Mouse (Mus musculus): Measurements from ENCODE around the gene Rsbn1l. TPM values are rescaled to one million over a fixed set of nuclear protein-coding genes. Genes with fewer than 3 reads are reported as not detected.

The Rsbn1l gene
- polyA plus RNA-seq, 1 experiment, result 12.9 TPM

- DNase-seq, result no peak
- TF ChIP-seq CTCF (IDR thresholded peaks at IDR 0.05; ENCODE audit: borderline replicate concordance, insufficient read depth, low read depth, low read length) (no peak), POLR2A (IDR thresholded peaks at IDR 0.05; ENCODE audit: borderline replicate concordance, insufficient read depth, low read length) (no peak)
- H3K27ac ChIP-seq (ENCODE audit: insufficient read depth, low read length), result no peak overlapping the region
- H3K4me3 ChIP-seq (replicated peaks; ENCODE audit: insufficient read depth, low read depth, low read length), result no peak overlapping the region
- H3K4me1 ChIP-seq (ENCODE audit: control insufficient read depth, insufficient read depth, low read length), result 0 out of 2 replicates have a peak, but pooled peaks cover 2% of the 10 kb centered on the region
- WGBS, result 98% methylated on average over 2 of the region's 2 CpGs
- H3K27me3 ChIP-seq (ENCODE audit: control insufficient read depth, insufficient read depth, low read length), result no peaks in the 10 kb centered on the region
Measured at GRCm38 (mm10) chr5:20865193-20865755, 90.9 kb downstream of the Rsbn1l start.

- no peaks in the 10 kb centered on the region for H3K27me3 ChIP-seq (ENCODE audit: control insufficient read depth, insufficient read depth, low read length)
- DNase-seq, result no peak
- H3K4me1 ChIP-seq (ENCODE audit: control insufficient read depth, insufficient read depth, low read length), result 0 out of 2 replicates have a peak, but pooled peaks cover 2% of the 10 kb centered on the region
- 81% methylated on average over 4 of the region's 4 CpGs for WGBS
- TF ChIP-seq CTCF (IDR thresholded peaks at IDR 0.05; ENCODE audit: borderline replicate concordance, insufficient read depth, low read depth, low read length) (no peak), POLR2A (IDR thresholded peaks at IDR 0.05; ENCODE audit: borderline replicate concordance, insufficient read depth, low read length) (no peak)
- H3K27ac ChIP-seq (ENCODE audit: insufficient read depth, low read length), result no peak overlapping the region
- H3K4me3 ChIP-seq (replicated peaks; ENCODE audit: insufficient read depth, low read depth, low read length), result no peak overlapping the region
Measured at GRCm38 (mm10) chr5:20864216-20864969, 91.8 kb downstream of the Rsbn1l start.

- no peak for TF ChIP-seq POLR2A (IDR thresholded peaks at IDR 0.05; ENCODE audit: borderline replicate concordance, insufficient read depth, low read length)
- no peak overlapping the region for H3K4me3 ChIP-seq (replicated peaks; ENCODE audit: insufficient read depth, low read depth, low read length)
- H3K27me3 ChIP-seq (ENCODE audit: control insufficient read depth, insufficient read depth, low read length), result no peaks in the 10 kb centered on the region
- 0 out of 2 replicates have a peak, but pooled peaks cover 2% of the 10 kb centered on the region for H3K4me1 ChIP-seq (ENCODE audit: control insufficient read depth, insufficient read depth, low read length)
- H3K27ac ChIP-seq (ENCODE audit: insufficient read depth, low read length), result no peak overlapping the region
- 59% methylated on average over 2 of the region's 2 CpGs for WGBS
- no peak for DNase-seq
Measured at GRCm38 (mm10) chr5:20861901-20862300, 94.3 kb downstream of the Rsbn1l start.

- Histone ChIP-seq H3K4me3 (replicated peaks; ENCODE audit: insufficient read depth, low read depth, low read length) (no peak overlapping the region), H3K27me3 (ENCODE audit: control insufficient read depth, insufficient read depth, low read length) (no peaks in the 10 kb centered on the region), H3K27ac (ENCODE audit: insufficient read depth, low read length) (no peak overlapping the region), H3K4me1 (ENCODE audit: control insufficient read depth, insufficient read depth, low read length) (no peaks in the 10 kb centered on the region)
- TF ChIP-seq CTCF (IDR thresholded peaks at IDR 0.05; ENCODE audit: borderline replicate concordance, insufficient read depth, low read depth, low read length), result no peak
- TF ChIP-seq POLR2A (IDR thresholded peaks at IDR 0.05; ENCODE audit: borderline replicate concordance, insufficient read depth, low read length), result no peak
- 95% methylated on average over 4 of the region's 4 CpGs for WGBS
- no peak for DNase-seq
Measured at GRCm38 (mm10) chr5:20860565-20860964, 95.6 kb downstream of the Rsbn1l start.

- no peak overlapping the region for H3K27ac ChIP-seq (ENCODE audit: insufficient read depth, low read length)
Measured at GRCm38 (mm10) chr5:20858404-20858803, 97.8 kb downstream of the Rsbn1l start.

GRCm38 (mm10) chr5:20855066-20855465 is 101.1 kb downstream of the Rsbn1l start:
- 94% methylated on average over 4 of the region's 4 CpGs for WGBS
- Histone ChIP-seq H3K4me3 (replicated peaks; ENCODE audit: insufficient read depth, low read depth, low read length) (no peak overlapping the region), H3K4me1 (ENCODE audit: control insufficient read depth, insufficient read depth, low read length) (no peaks in the 10 kb centered on the region), H3K27ac (ENCODE audit: insufficient read depth, low read length) (no peak overlapping the region), H3K27me3 (ENCODE audit: control insufficient read depth, insufficient read depth, low read length) (no peaks in the 10 kb centered on the region)
- no peak for DNase-seq
- TF ChIP-seq POLR2A (IDR thresholded peaks at IDR 0.05; ENCODE audit: borderline replicate concordance, insufficient read depth, low read length), result no peak
- no peak for TF ChIP-seq CTCF (IDR thresholded peaks at IDR 0.05; ENCODE audit: borderline replicate concordance, insufficient read depth, low read depth, low read length)

More at GRCm38 (mm10) chr5:20858404-20858803, 97.8 kb downstream of the Rsbn1l start:
- Histone ChIP-seq H3K27me3 (ENCODE audit: control insufficient read depth, insufficient read depth, low read length) (no peaks in the 10 kb centered on the region), H3K4me3 (replicated peaks; ENCODE audit: insufficient read depth, low read depth, low read length) (no peak overlapping the region), H3K4me1 (ENCODE audit: control insufficient read depth, insufficient read depth, low read length) (no peaks in the 10 kb centered on the region)
- no peak for DNase-seq
- 92% methylated on average over 2 of the region's 2 CpGs for WGBS
- TF ChIP-seq CTCF (IDR thresholded peaks at IDR 0.05; ENCODE audit: borderline replicate concordance, insufficient read depth, low read depth, low read length) (no peak), POLR2A (IDR thresholded peaks at IDR 0.05; ENCODE audit: borderline replicate concordance, insufficient read depth, low read length) (no peak)

- no peaks in the 10 kb centered on the region for H3K4me1 ChIP-seq (ENCODE audit: control insufficient read depth, insufficient read depth, low read length)
- WGBS, result 97% methylated on average over 2 of the region's 2 CpGs
- no peaks in the 10 kb centered on the region for H3K27me3 ChIP-seq (ENCODE audit: control insufficient read depth, insufficient read depth, low read length)
- H3K27ac ChIP-seq (ENCODE audit: insufficient read depth, low read length), result no peak overlapping the region
- no peak overlapping the region for H3K4me3 ChIP-seq (replicated peaks; ENCODE audit: insufficient read depth, low read depth, low read length)
- no peak for DNase-seq
- no peak for TF ChIP-seq CTCF (IDR thresholded peaks at IDR 0.05; ENCODE audit: borderline replicate concordance, insufficient read depth, low read depth, low read length)
- TF ChIP-seq POLR2A (IDR thresholded peaks at IDR 0.05; ENCODE audit: borderline replicate concordance, insufficient read depth, low read length), result no peak
Measured at GRCm38 (mm10) chr5:20847010-20847409, 109.2 kb downstream of the Rsbn1l start.

GRCm38 (mm10) chr5:20843816-20844215 is 112.4 kb downstream of the Rsbn1l start:
- TF ChIP-seq POLR2A (IDR thresholded peaks at IDR 0.05; ENCODE audit: borderline replicate concordance, insufficient read depth, low read length), result no peak
- TF ChIP-seq CTCF (IDR thresholded peaks at IDR 0.05; ENCODE audit: borderline replicate concordance, insufficient read depth, low read depth, low read length), result no peak
- Histone ChIP-seq H3K27ac (ENCODE audit: insufficient read depth, low read length) (no peak overlapping the region), H3K4me3 (replicated peaks; ENCODE audit: insufficient read depth, low read depth, low read length) (no peak overlapping the region), H3K4me1 (ENCODE audit: control insufficient read depth, insufficient read depth, low read length) (no peaks in the 10 kb centered on the region), H3K27me3 (ENCODE audit: control insufficient read depth, insufficient read depth, low read length) (no peaks in the 10 kb centered on the region)
- 89% methylated on average over 2 of the region's 2 CpGs for WGBS
- DNase-seq, result no peak
